Mouse (Mus musculus): Measurements from ENCODE around the gene Nmur1. TPM values are rescaled to one million over a fixed set of nuclear protein-coding genes. Genes with fewer than 3 reads are reported as not detected.
"Not testable (repeated sequence)": the region's sequence is repeated elsewhere in the genome, so short reads cannot be mapped to it uniquely, and the experiment has no call there.

Gene Nmur1
- polyA plus RNA-seq (2016; fragmentation: Nextera tagmentation; extraction: Ambion mirVana), result 0.23 TPM in 1 of 2 replicates, not detected in the other

- peak within 1 kb of the TSS; percentile 0; the same call in 1 of the 2 replicates for H3K4me2 ChIP-seq (replicated peaks)
These were observed at the start of gene Nmur1, which contains the start of gene Tex44 for GRCm38 (mm10) chr1:86426128-86426527. TSS of gene Nmur1 (minus strand) at chr1:86426228. TSS of gene Tex44 (plus strand) at chr1:86426329.

GRCm38 (mm10) chr1:86473109-86473760 is 47.2 kb upstream of the Nmur1 start:
- ATAC-seq (ENCODE audit: low FRiP score), result no peak
- 94% methylated on average over 18 of the region's 18 CpGs for WGBS

More at GRCm38 (mm10) chr1:86426128-86426527, at the start of gene Nmur1, which contains the start of gene Tex44:
- H3K27me3 ChIP-seq, result no peaks in the 10 kb centered on the region
- H3K4me3 ChIP-seq, result no peak within 1 kb of the TSS
- peaks cover 19% of the 10 kb centered on the region for H3K4me1 ChIP-seq
- 93% methylated on average over 8 of the region's 8 CpGs for WGBS
- no peak within 1 kb of the TSS; the same call in 1 of the 2 replicates for H3K9ac ChIP-seq
- H3K27ac ChIP-seq, result peak within 1 kb of the TSS; percentile 76
- no peak for ATAC-seq (ENCODE audit: low FRiP score)
- no peaks in the 10 kb centered on the region for H3K9me3 ChIP-seq (replicated peaks)
- H3K36me3 ChIP-seq, result no peaks in the 10 kb centered on the region

DNA sequence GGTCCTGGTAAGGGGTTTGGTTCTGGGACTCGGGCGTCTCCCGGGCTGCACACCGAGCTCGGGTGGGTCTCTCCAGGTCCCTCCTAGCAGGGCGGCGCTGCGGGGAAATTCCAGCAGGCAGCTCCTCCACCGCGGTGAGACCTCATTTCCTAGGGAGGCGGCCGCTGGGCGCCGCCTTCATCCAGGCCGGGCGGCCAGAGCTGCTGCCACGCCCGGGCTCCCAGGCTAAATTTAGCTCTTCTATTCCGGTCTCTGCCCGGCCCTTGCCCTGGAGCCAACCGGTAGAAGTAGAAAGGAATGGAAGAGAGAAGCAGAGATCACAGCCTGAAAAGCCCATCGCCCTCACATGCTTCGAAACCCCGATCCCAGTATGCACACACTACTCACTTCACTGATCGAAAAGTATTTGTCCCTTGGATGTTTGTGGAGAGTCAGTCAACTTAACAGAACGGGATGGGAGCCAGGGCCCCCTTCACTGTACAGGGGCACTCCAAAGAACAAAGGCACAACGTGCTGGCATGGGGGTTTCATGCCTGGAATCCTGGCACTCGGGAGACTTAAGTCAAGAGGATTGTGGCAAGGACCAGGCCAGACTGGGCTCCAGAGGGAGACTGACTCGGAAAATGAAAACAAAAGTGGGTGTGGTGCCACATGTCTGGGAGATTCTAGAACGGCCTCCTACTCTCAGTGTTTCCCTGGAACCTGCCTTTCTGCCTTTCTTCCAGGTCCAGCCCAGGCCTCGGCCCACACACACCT is 46.3 kb upstream of the Nmur1 start:
- ATAC-seq (ENCODE audit: low FRiP score), result no peak
- H3K4me2 ChIP-seq (replicated peaks), result peak overlapping the region; percentile 42
- no peaks in the 10 kb centered on the region for H3K36me3 ChIP-seq
- H3K4me3 ChIP-seq, result peak overlapping the region; percentile 6; the same call in 1 of the 2 replicates
- 24% methylated on average over 31 of the region's 31 CpGs for WGBS
- peak overlapping the region; percentile 39; the same call in 1 of the 2 replicates for H3K9ac ChIP-seq
- H3K4me1 ChIP-seq, result peaks cover 15% of the 10 kb centered on the region; the same call in 1 of the 2 replicates
- no peaks in the 10 kb centered on the region for H3K9me3 ChIP-seq (replicated peaks)
- H3K27ac ChIP-seq, result peak overlapping the region; percentile 55
- H3K27me3 ChIP-seq, result no peaks in the 10 kb centered on the region

More at GRCm38 (mm10) chr1:86473109-86473760, 47.2 kb upstream of the Nmur1 start:
- Histone ChIP-seq H3K9me3 (replicated peaks) (no peaks in the 10 kb centered on the region), H3K27ac (no peak overlapping the region), H3K4me3 (no peak overlapping the region), H3K36me3 (no peaks in the 10 kb centered on the region), H3K27me3 (no peaks in the 10 kb centered on the region), H3K4me2 (replicated peaks) (no peak overlapping the region), H3K4me1 (peaks cover 15% of the 10 kb centered on the region; the same call in 1 of the 2 replicates), H3K9ac (no peak overlapping the region)

DNA sequence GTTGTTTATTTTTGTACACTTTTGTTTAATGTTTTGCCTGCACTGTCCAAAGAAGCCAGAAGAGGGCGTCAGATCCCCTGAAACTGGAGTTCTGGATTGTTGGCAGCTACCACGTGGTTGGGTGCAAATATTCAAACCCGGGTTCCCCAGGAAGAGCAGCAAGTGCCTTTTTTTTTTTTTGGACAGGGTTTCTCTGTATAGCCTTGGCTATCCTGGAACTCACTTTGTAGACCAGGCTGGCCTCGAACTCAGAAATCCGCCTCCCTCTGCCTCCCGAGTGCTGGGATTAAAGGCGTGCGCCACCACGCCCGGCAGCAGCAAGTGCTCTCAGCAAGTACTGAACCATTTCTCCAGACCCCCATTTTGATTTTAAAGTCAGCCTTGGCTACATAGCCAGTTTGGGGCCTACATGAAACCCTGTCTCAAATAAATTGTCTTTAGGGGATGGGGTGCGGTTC is 45.5 kb upstream of the Nmur1 start:
- H3K9ac ChIP-seq, result not testable (repeated sequence)
- WGBS, result 74% methylated on average over 11 of the region's 11 CpGs

DNA sequence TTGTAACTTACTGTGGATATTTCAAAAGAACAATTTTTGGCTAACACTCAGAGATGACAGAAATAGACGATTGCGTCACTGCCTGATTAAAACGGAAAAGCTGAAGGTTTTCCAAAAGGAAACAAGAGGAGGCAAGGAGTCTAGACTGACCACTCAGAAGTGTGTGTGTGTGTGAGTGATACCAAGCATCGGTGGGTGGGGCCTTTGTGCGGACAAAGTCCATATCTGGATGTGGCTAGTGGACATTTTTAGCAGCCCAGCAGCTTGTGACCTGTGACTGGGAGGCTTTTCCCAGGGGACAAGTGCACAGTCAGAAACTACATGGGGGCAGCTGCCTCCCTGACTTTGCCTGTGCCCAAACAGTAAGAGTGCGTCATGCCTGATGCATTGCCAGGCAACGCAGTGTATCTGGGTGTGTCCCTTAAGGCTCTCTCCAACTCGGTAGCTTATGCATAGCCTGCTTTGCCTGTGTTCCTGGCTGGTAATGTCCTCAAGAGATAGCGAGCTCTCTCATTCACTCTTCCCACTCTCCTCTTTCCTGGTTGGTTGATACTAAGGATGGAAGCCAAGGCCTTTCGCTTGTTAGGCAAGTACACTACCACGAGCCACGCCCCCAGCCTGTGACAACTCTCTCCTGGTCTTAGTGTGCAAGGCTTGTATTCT is 44.6 kb upstream of the Nmur1 start:
- Histone ChIP-seq H3K4me1 (peaks cover 15% of the 10 kb centered on the region; the same call in 1 of the 2 replicates), H3K36me3 (no peaks in the 10 kb centered on the region), H3K27ac (0 out of 2 replicates have a peak overlapping the region, but pooled peaks have one; percentile 2), H3K27me3 (no peaks in the 10 kb centered on the region), H3K9me3 (replicated peaks) (no peaks in the 10 kb centered on the region), H3K4me3 (no peak overlapping the region), H3K9ac (no peak overlapping the region), H3K4me2 (replicated peaks) (no peak overlapping the region)
- WGBS, result 75% methylated on average over 12 of the region's 12 CpGs
- 0 out of 2 replicates have a peak, but pooled peaks have one; percentile 49 for ATAC-seq (ENCODE audit: low FRiP score)

More for the DNA sequence above, 45.5 kb upstream of the Nmur1 start:
- H3K27me3 ChIP-seq; H3K4me3 ChIP-seq; ATAC-seq (ENCODE audit: low FRiP score); H3K4me2 ChIP-seq (replicated peaks); H3K9me3 ChIP-seq (replicated peaks); H3K36me3 ChIP-seq: not testable (repeated sequence)
- peak overlapping the region; percentile 55; the same call in 1 of the 2 replicates for H3K27ac ChIP-seq
- peaks cover 15% of the 10 kb centered on the region; the same call in 1 of the 2 replicates for H3K4me1 ChIP-seq

DNA sequence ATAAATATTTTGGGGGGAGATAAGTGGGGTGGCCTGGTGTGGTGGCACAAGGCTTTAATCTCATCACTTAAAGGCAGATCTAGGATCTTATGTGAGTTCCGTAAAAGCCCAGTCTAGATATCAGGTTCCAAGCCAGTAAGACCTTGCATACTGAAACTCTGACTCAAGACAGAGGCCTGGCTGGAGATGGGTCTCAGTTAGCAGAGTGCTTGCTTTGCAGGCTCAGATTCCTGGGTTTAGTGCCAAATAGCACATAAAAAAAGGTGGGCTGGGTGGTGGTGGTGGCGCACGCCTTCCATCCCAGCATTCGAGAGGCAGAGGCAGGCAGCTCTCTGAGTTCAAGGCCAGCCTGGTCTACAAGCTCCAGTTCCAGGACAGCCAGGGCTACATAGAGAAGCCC is 43.8 kb upstream of the Nmur1 start:
- Histone ChIP-seq H3K4me2 (replicated peaks) (no peak overlapping the region), H3K36me3 (no peaks in the 10 kb centered on the region), H3K27ac (no peak overlapping the region), H3K9ac (no peak overlapping the region), H3K4me1 (peaks cover 17% of the 10 kb centered on the region), H3K4me3 (no peak overlapping the region), H3K27me3 (no peaks in the 10 kb centered on the region), H3K9me3 (replicated peaks) (no peaks in the 10 kb centered on the region)
- ATAC-seq (ENCODE audit: low FRiP score), result no peak
- WGBS, result 98% methylated on average over 4 of the region's 4 CpGs

DNA sequence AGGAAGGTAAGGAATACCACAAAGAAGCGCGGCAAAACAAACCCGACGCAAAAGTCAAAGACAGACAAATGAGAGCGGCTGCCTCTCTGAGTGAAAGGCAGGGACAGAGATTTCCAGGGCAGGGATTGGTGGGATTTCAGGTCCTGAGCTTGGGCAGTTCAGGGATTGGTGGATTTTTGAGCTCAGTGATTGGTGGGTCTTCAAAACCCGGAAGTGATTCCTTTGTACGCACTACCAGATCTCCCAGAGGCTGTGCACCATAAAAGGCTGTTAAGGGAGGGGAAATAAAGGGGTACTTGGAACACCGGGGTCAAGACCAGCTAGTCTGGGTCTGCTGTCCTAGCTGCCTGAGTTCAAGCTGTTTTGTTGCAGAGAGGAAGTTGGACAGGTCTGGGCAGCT is 41.4 kb upstream of the Nmur1 start:
- peaks cover 17% of the 10 kb centered on the region for H3K4me1 ChIP-seq
- H3K4me2 ChIP-seq (replicated peaks), result no peak overlapping the region
- no peak overlapping the region for H3K4me3 ChIP-seq
- no peaks in the 10 kb centered on the region for H3K27me3 ChIP-seq
- no peak for ATAC-seq (ENCODE audit: low FRiP score)
- H3K9ac ChIP-seq, result no peak overlapping the region
- H3K27ac ChIP-seq, result no peak overlapping the region
- H3K36me3 ChIP-seq, result no peaks in the 10 kb centered on the region
- WGBS, result 88% methylated on average over 8 of the region's 8 CpGs
- 0 out of 2 replicates have a peak, but pooled peaks cover under 1% of the 10 kb centered on the region for H3K9me3 ChIP-seq (replicated peaks)

DNA sequence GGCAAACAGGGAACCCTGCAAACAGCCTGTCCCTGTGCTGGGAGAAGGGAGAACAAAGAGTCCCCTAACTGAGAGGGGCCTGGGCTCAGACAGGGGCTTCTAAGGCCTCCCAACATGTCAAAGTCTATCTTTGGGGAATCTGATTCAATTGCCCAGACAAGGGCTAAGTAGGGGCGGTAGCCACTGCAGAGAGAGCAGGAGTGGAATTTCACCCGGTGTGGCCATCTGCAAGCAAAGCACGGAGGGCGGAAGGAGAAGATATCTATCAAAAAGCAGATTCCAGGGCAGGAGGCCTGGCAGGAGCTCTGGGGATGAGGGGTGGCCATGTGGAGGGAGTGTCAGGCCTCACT is 38.8 kb upstream of the Nmur1 start:
- Histone ChIP-seq H3K36me3 (no peaks in the 10 kb centered on the region), H3K4me2 (replicated peaks) (no peak overlapping the region), H3K4me1 (peaks cover 8% of the 10 kb centered on the region), H3K27ac (peak overlapping the region; percentile 77), H3K9me3 (replicated peaks) (0 out of 2 replicates have a peak, but pooled peaks cover 9% of the 10 kb centered on the region), H3K4me3 (no peak overlapping the region), H3K9ac (no peak overlapping the region), H3K27me3 (no peaks in the 10 kb centered on the region)
- WGBS, result 29% methylated on average over 4 of the region's 4 CpGs
- ATAC-seq (ENCODE audit: low FRiP score), result peak; percentile 22; the same call in 1 of the 2 replicates

DNA sequence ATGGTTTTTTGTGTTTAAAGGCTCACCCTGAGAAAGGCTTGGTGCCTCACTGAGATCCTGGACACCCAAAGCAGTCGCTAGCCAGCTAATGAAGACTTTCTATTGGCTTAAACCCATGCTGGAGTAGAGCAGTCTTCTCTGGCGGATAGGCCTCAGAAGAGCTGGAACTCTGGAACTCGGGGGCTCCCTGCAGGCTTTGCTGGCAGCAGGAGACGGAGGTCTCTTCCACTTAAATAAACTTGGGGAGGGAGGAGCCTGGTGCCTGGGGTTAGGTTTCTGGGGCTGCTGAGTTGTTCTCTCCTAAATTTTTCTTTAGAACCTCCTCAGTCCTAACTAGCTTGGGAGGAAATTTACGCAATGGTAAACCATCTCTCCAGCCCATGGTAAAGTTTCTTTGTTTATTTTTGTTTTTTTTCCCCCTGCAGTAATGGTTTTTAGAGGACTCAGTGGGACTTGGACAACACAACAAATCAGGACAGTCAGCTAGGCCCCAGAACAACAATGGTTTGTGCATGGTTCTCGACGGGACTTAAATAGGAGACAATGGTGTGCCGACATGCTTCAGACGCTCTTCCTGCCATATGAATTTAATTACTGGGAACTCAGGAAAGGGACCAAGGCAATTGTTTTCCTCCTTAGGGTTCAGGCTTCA is 38.3 kb upstream of the Nmur1 start:
- Histone ChIP-seq H3K9ac (no peak overlapping the region), H3K27ac (peak overlapping the region; percentile 77), H3K4me3 (no peak overlapping the region), H3K9me3 (replicated peaks) (0 out of 2 replicates have a peak, but pooled peaks cover 9% of the 10 kb centered on the region), H3K36me3 (no peaks in the 10 kb centered on the region), H3K27me3 (no peaks in the 10 kb centered on the region), H3K4me1 (peaks cover 8% of the 10 kb centered on the region), H3K4me2 (replicated peaks) (no peak overlapping the region)
- ATAC-seq (ENCODE audit: low FRiP score), result 0 out of 2 replicates have a peak, but pooled peaks have one; percentile 35
- WGBS, result 21% methylated on average over 9 of the region's 9 CpGs

DNA sequence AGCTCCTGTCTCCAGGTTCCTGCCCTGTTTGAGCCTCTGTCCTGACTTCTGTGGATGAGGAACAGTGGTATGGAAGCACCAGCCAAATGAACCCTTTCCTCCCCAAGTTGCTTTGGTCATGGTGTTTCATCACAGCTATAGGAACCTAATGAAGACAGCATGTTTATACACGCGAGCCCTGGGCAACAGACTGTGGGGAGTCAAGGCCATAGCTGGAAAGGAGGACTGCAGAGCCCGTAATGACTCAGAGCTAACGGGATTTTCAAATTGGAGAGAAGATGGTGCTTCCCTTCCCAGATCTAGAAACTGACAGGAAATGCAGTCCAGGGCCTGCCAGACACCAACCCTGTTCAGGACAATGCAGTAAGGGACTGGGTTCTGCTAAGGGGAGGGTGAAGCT is 33.3 kb upstream of the Nmur1 start:
- Histone ChIP-seq H3K27ac (no peak overlapping the region), H3K36me3 (no peaks in the 10 kb centered on the region), H3K27me3 (no peaks in the 10 kb centered on the region), H3K4me2 (replicated peaks) (no peak overlapping the region), H3K9ac (no peak overlapping the region), H3K4me3 (no peak overlapping the region), H3K9me3 (replicated peaks) (0 out of 2 replicates have a peak, but pooled peaks cover 9% of the 10 kb centered on the region), H3K4me1 (peaks cover under 1% of the 10 kb centered on the region; the same call in 1 of the 2 replicates)
- WGBS, result 88% methylated on average over 4 of the region's 4 CpGs
- ATAC-seq (ENCODE audit: low FRiP score), result no peak

GRCm38 (mm10) chr1:86456892-86457581 is 31.0 kb upstream of the Nmur1 start:
- 0 out of 2 replicates have a peak, but pooled peaks cover 5% of the 10 kb centered on the region for H3K9me3 ChIP-seq (replicated peaks)
- H3K9ac ChIP-seq, result no peak overlapping the region
- no peaks in the 10 kb centered on the region for H3K36me3 ChIP-seq
- 71% methylated on average over 13 of the region's 13 CpGs for WGBS
- no peak overlapping the region for H3K4me2 ChIP-seq (replicated peaks)
- no peaks in the 10 kb centered on the region for H3K27me3 ChIP-seq
- no peaks in the 10 kb centered on the region for H3K4me1 ChIP-seq
- no peak overlapping the region for H3K4me3 ChIP-seq
- 0 out of 2 replicates have a peak overlapping the region, but pooled peaks have one; percentile 40 for H3K27ac ChIP-seq
- no peak for ATAC-seq (ENCODE audit: low FRiP score)
